Mouse (Mus musculus): ENCODE data around the gene Pla1a. TPM values are rescaled to one million over a fixed set of nuclear protein-coding genes. Genes with fewer than 3 reads are reported as not detected.
"Not testable (repeated sequence)": the region's sequence is repeated elsewhere in the genome, so short reads cannot be mapped to it uniquely, and the experiment has no call there.

Pla1a gene
- total RNA-seq (2021): under 1 TPM; 0.63 to 0.92 TPM

GRCm38 (mm10) chr16:38432498-38433425 is at the start of gene Pla1a:
Gene Pla1a, minus strand, starts transcription at chr16:38433145.
- DNase-seq: no peak

DNA sequence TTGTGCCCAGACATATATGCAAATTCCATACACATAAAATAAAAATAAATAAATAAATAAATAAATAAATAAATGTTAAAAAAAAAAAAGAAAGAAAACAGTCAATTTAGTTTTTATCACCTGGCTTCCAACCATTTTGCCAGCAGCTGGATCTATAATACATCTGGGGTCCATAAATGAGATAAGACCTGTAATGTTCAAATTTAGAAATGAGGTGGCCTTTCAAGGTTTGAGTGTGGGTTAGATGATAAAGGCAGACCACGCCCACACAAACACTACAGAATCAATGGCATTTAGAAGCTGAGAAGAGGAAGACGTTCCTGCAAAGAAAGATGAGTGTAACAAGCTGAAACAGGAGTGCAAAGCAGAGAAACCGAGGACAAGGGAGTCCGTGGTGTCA is 48.4 kb upstream of the Pla1a start:
- DNase-seq: no peak

- DNase-seq: no peak
These were observed 45.4 kb upstream of the Pla1a start for GRCm38 (mm10) chr16:38478296-38478695.

DNA sequence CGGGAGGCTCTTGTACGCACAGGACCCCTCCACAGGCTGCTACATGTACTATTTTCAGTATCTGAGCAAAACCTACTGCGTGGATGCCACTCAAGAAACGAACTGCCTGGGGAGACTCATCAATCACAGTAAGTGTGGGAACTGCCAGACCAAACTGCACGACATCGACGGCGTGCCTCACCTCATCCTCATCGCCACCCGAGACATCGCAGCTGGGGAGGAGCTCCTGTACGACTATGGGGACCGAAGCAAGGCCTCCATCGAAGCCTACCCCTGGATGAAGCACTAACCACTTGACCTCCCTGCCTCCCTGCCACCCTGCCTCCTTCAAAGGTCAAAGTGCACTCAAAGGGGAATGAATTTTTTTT is 44.3 kb upstream of the Pla1a start:
- DNase-seq: not testable (repeated sequence)

GRCm38 (mm10) chr16:38476312-38477240 is 43.6 kb upstream of the Pla1a start:
- DNase-seq: peak; percentile 18 to 36

GRCm38 (mm10) chr16:38475681-38476311 is 42.9 kb upstream of the Pla1a start:
- no peak for DNase-seq

GRCm38 (mm10) chr16:38474677-38475286 is 41.8 kb upstream of the Pla1a start:
- no peak for DNase-seq

DNA sequence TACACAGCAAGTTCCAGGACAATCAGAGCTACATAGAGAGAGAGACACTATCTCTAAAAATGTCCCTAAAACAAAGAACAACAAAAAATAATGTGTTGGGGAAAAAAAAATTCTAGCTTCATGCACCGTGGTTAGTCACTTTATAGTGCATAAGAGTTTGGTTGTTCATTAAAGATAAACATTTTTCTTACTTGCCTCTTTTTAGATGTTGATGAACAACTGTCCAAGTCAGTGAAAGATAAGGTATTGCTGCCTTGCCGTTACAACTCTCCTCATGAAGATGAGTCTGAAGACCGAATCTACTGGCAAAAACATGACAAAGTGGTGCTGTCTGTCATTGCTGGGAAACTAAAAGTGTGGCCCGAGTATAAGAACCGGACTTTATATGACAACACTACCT is 40.7 kb upstream of the Pla1a start:
- no peak for DNase-seq

DNA sequence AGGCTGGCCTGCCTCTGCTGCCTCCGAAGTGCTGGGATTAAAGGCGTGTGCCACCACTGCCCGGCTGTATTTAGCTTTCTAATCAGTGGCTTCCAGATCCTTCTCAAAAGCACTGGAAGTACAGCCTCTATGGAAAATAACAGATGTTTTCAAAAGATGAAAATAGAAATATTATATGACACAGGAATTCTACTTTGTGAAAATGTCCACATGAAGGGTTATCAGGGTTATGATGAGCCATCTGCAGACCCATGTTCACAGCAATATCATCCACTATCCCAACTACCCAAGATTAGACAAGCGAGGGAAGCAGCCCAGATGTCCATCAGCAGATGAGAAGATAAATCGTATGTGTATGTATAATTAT is 39.5 kb upstream of the Pla1a start:
- no peak for DNase-seq

GRCm38 (mm10) chr16:38471697-38472506 is 39.0 kb upstream of the Pla1a start:
- DNase-seq: no peak

GRCm38 (mm10) chr16:38469437-38469836 is 36.5 kb upstream of the Pla1a start:
- no peak for DNase-seq

GRCm38 (mm10) chr16:38468706-38469018 is 35.7 kb upstream of the Pla1a start:
- DNase-seq: no peak

GRCm38 (mm10) chr16:38467917-38468705 is 35.2 kb upstream of the Pla1a start:
- no peak for DNase-seq

DNA sequence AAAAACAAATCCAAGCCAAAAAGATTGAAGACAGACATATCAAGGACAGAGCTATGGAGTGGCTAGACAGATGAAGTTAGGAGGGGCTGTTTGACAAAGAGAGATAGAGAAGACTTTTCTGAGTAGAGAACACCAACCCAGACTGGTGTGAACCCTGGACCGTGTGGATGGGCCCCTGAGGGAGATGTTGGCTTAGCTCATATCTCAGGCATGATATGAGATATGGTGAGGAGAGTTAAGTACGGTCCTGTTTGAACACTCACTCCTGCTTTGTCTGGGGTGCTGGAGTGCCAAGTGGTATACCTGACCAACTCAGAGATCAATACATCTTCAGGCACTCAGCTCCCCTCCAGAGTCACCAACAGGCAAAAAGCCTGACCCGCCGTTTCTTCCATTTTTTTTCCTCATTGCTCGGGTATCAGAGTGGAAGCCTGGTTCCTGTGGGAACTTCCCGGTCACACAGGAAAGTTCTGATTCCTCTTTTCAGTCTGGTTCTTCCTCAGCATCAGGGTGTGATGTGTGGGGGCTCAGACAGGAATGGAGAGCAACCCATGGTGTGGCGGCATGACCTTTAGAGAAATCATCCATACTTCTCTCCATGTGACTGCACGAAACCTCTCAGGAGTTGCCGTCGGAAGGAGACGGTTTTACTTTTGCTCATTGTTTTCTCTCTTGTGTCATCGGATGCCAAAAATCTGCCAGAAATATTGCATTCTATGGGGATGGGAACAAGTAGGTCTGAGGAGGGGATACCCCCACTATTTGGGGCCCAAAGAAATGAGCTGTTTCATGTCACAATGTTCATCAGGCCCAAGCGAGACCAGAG is 34.4 kb upstream of the Pla1a start:
- DNase-seq: no peak

- no peak for DNase-seq
These were observed 33.1 kb upstream of the Pla1a start for GRCm38 (mm10) chr16:38466089-38466488.

DNA sequence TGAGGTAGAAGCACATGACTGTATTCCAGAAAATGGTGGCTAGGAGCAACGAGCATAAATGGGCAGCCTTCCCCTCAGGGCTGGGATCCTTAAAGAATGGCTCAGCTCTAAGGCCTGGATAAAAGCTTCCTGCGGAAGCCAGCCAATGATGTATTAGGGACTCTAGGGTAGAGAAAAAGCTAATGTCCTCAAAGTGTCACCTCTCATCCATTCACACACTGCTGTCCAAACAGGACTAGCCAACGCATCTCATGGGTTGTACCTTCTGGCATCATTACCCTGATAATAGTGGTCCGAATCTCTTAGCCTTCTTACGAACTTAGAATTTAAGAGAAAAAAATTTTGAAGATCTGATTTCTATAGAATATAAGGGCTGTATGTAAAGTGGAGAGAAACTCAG is 30.4 kb upstream of the Pla1a start:
- no peak for DNase-seq

GRCm38 (mm10) chr16:38462161-38462560 is 29.2 kb upstream of the Pla1a start:
- DNase-seq: no peak

DNA sequence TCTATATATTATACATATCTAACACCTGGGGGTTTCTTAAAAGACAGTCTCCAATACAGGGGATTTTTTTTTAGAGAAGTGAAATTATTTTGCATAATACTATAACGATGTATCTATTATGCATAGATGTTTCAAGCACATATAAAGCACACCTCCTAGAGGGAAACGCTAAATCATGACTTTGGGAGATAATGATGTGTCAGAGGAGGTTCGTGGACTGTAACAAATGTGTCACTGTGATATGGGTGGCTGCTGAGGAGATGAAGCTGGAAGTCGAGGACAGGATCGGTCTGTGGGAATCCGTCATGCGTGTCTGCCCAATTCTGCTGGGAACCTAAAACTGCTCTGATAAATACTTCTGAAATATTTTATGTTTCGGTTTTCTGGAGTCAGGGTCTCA is 28.8 kb upstream of the Pla1a start:
- no peak for DNase-seq

DNA sequence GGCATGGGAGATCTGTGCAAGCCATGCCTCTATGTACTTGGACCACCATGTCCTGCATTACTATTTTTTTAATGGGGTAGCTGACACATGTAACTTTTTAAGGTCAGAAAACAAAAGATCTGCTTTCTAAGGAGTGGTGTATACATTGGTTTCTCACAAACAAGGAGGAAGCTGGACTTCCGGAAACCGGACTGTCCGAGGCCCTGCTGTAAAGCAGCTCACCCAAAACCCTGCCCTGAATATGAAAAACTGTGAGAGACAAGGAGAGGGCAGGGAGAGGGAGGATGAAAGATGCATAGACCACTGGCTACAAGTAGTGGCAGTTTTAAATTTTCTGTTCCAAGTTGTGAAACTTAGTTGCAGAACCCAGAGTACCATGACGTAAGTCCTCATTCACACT is 27.0 kb upstream of the Pla1a start:
- DNase-seq: no peak
